Mouse (Mus musculus) cortical plate, adult 2 months (tissue): ENCODE measurements around the gene Krt1.

Experiments
- CTCF ChIP-seq: fragments of 200-500 bp; IDR thresholded peaks from 2 replicates; pipeline ENCODE4 v1.5.1; 2011; ENCODE audit warnings: mild to moderate bottlenecking, control low read depth, low read length; ENCODE audit not compliant: insufficient read depth; ENCODE audit errors: extremely low read depth
- POLR2A ChIP-seq: fragments of 200-500 bp; IDR thresholded peaks from 2 replicates; pipeline ENCODE4 v1.6.1; 2011; ENCODE audit warnings: mild to moderate bottlenecking, low read length, control low read depth; ENCODE audit not compliant: insufficient read depth; ENCODE audit errors: extremely low read depth

GRCm38 (mm10) chr15:101874383-101874782 is 23.8 kb upstream of the Krt1 start:
- TF ChIP-seq CTCF (no peak), POLR2A (no peak)
